Mouse (Mus musculus) spleen, adult 18-20 months (tissue): ENCODE results near the gene Gm45140.
A peak's percentile ranks its signal among the peaks of the same experiment; 100 is the strongest.

Experiments
- DNase-seq, 2 experiments: peaks; one replicate each; pipeline ENCODE4 v3.0.0; 2022; ENCODE audit warnings: mixed read lengths in 2 of 2

Gene Gm45140

GRCm38 (mm10) chr6:87796251-87796880 lies 39.2 kb downstream of the Gm45140 start:
- DNase-seq = no peak

GRCm38 (mm10) chr6:87795385-87796150 lies 40.0 kb downstream of the Gm45140 start:
- DNase-seq = no peak

GRCm38 (mm10) chr6:87793821-87794510 lies 41.6 kb downstream of the Gm45140 start:
- no peak for DNase-seq

GRCm38 (mm10) chr6:87791826-87792225 lies 43.8 kb downstream of the Gm45140 start:
- DNase-seq = no peak

GRCm38 (mm10) chr6:87790779-87791480 lies 44.7 kb downstream of the Gm45140 start:
- peak in 1 of 2 experiments; percentile 30 for DNase-seq

- DNase-seq = no peak
Measured at GRCm38 (mm10) chr6:87789791-87790190, 45.8 kb downstream of the Gm45140 start.

- DNase-seq = no peak
Measured at GRCm38 (mm10) chr6:87788896-87789587, 46.6 kb downstream of the Gm45140 start.

- no peak for DNase-seq
Measured at GRCm38 (mm10) chr6:87788266-87788895, 47.2 kb downstream of the Gm45140 start.

- DNase-seq = no peak
Measured at GRCm38 (mm10) chr6:87787108-87787890, 48.3 kb downstream of the Gm45140 start.

- no peak for DNase-seq
Measured at GRCm38 (mm10) chr6:87786621-87787020, 49.0 kb downstream of the Gm45140 start.

- no peak for DNase-seq
Measured at GRCm38 (mm10) chr6:87784033-87784432, 51.6 kb downstream of the Gm45140 start.

- DNase-seq = no peak
Measured at GRCm38 (mm10) chr6:87780546-87781301, 54.9 kb downstream of the Gm45140 start.

- no peak for DNase-seq
Measured at GRCm38 (mm10) chr6:87779174-87780165, 56.1 kb downstream of the Gm45140 start.

GRCm38 (mm10) chr6:87778294-87779173 lies 57.1 kb downstream of the Gm45140 start:
- no peak for DNase-seq

- DNase-seq = no peak
Measured at GRCm38 (mm10) chr6:87777842-87778241, 57.8 kb downstream of the Gm45140 start, which contains the start of gene Gp9. TSS of gene Gp9 (plus strand) at chr6:87778072.

- no peak for DNase-seq
Measured at GRCm38 (mm10) chr6:87776663-87777062, 58.9 kb downstream of the Gm45140 start.

GRCm38 (mm10) chr6:87775588-87776245 lies 59.9 kb downstream of the Gm45140 start:
- no peak for DNase-seq
